Mouse (Mus musculus) hematopoietic stem cell, adult 5-6 weeks (primary cell): ENCODE data around the gene Lin7b. TPM values are rescaled to one million over a fixed set of nuclear protein-coding genes. Genes with fewer than 3 reads are reported as not detected.

ENCODE experiments used
- ATAC-seq, 2 experiments: fragments of 125-278 bp in 1 of 2; replicated peaks in 1 of 2; 2 replicates each; pipeline ENCODE4 v1.8.0; 2016 to 2017; ENCODE audit warnings: inconsistent platforms in 2 of 2, mild to moderate bottlenecking in 2 of 2, moderate number of reproducible peaks in 2 of 2, low read depth in 1 of 2, moderate TSS enrichment in 1 of 2; ENCODE audit not compliant: low FRiP score in 2 of 2, poor library complexity in 2 of 2, severe bottlenecking in 2 of 2, insufficient read depth in 1 of 2, low TSS enrichment in 1 of 2
- total RNA-seq: library from RNA; stranded (forward); fragments of 172-1452, 232-1000 nt; gene quantifications from 2 replicates; pipeline ENCODE4 v1.2.3, GENCODE M21; 2017

The Lin7b gene
- total RNA-seq, 1 experiment from 2014 or later: 3.2 TPM

GRCm38 (mm10) chr7:45335056-45335455 is 35.3 kb downstream of the Lin7b start, which contains the start of gene Hrc:
TSS of gene Hrc (plus strand) at chr7:45335290.
- no peak for ATAC-seq

GRCm38 (mm10) chr7:45334605-45335004 is 35.8 kb downstream of the Lin7b start:
- ATAC-seq: no peak

GRCm38 (mm10) chr7:45333431-45333982 is 36.9 kb downstream of the Lin7b start, which contains the start of gene Trpm4:
TSS of gene Trpm4 (minus strand) at chr7:45333780.
- ATAC-seq: peak; percentile 78 to 81

- peak; percentile 36 to 53 for ATAC-seq
Measured at GRCm38 (mm10) chr7:45332685-45333425, 37.5 kb downstream of the Lin7b start.

GRCm38 (mm10) chr7:45331502-45331901 is 38.9 kb downstream of the Lin7b start:
- no peak for ATAC-seq

- ATAC-seq: no peak
Measured at GRCm38 (mm10) chr7:45328841-45329475, 41.4 kb downstream of the Lin7b start.

- ATAC-seq: no peak
Measured at GRCm38 (mm10) chr7:45325800-45326199, 44.6 kb downstream of the Lin7b start.

GRCm38 (mm10) chr7:45323069-45323468 is 47.3 kb downstream of the Lin7b start:
- ATAC-seq: no peak

GRCm38 (mm10) chr7:45322245-45322644 is 48.1 kb downstream of the Lin7b start:
- ATAC-seq: no peak

Other genes with a start within 250 kb of the Lin7b start
- 1,545 and 1,649 TPM in 2 replicates for gene Rps11, start 246.1 kb downstream of the Lin7b start, total RNA-seq
- 3,499 and 4,043 TPM in 2 replicates for gene Rpl13a, start 241.8 kb downstream of the Lin7b start, total RNA-seq
- gene Gm45713, start 234.4 kb downstream of the Lin7b start, total RNA-seq: 0.35 and 0.56 TPM in 2 replicates
- gene Flt3l, start 234.2 kb downstream of the Lin7b start, total RNA-seq: 15.7 and 18.9 TPM in 2 replicates
- gene Pih1d1, start 216.3 kb downstream of the Lin7b start, total RNA-seq: 38.0 and 60.7 TPM in 2 replicates
- gene Aldh16a1, start 216.0 kb downstream of the Lin7b start, total RNA-seq: 25.0 and 32.6 TPM in 2 replicates
- 1.0 TPM in 1 of 2 replicates, not detected in the other for gene Slc17a7, start 206.6 kb downstream of the Lin7b start, total RNA-seq
- gene Gfy, start 191.0 kb downstream of the Lin7b start, total RNA-seq: not detected in 2 replicates
- not detected in 2 replicates for gene Pth2, start 189.6 kb downstream of the Lin7b start, total RNA-seq
- gene Ccdc155, start 165.7 kb downstream of the Lin7b start, total RNA-seq: 0.60 and 0.75 TPM in 2 replicates
- gene Dkkl1, start 158.4 kb downstream of the Lin7b start, total RNA-seq: 37.0 TPM in 2 replicates
- 5.1 and 9.9 TPM in 2 replicates for gene Tead2, start 154.8 kb downstream of the Lin7b start, total RNA-seq
- 76.4 and 103 TPM in 2 replicates for gene Cd37, start 131.5 kb downstream of the Lin7b start, total RNA-seq
- gene Slc6a16, start 129.5 kb downstream of the Lin7b start, total RNA-seq: not detected in 2 replicates
- 0.19 TPM in 1 of 2 replicates, not detected in the other for gene Slc6a21, start 93.1 kb downstream of the Lin7b start, total RNA-seq
- gene Trpm4, start 36.8 kb downstream of the Lin7b start, total RNA-seq: 3.2 and 10.8 TPM in 2 replicates
- not detected in 2 replicates for gene Hrc, start 35.3 kb downstream of the Lin7b start, total RNA-seq
- gene Ppfia3, start 3.6 kb downstream of the Lin7b start, total RNA-seq: not detected in 2 replicates
- gene Snrnp70, start 25.2 kb upstream of the Lin7b start, total RNA-seq: 498 and 589 TPM in 2 replicates
- not detected in 2 replicates for gene Kcna7, start 35.1 kb upstream of the Lin7b start, total RNA-seq
- gene Ntf5, start 43.1 kb upstream of the Lin7b start, total RNA-seq: 0.79 TPM in 1 of 2 replicates, not detected in the other
- gene Lhb, start 50.2 kb upstream of the Lin7b start, total RNA-seq: not detected in 2 replicates
- gene Gys1, start 64.3 kb upstream of the Lin7b start, total RNA-seq: 8.5 and 11.3 TPM in 2 replicates
- gene Ruvbl2, start 67.5 kb upstream of the Lin7b start, total RNA-seq: 134 and 137 TPM in 2 replicates
- gene Ftl1, start 89.3 kb upstream of the Lin7b start, total RNA-seq: 599 and 753 TPM in 2 replicates
- gene Bax, start 96.3 kb upstream of the Lin7b start, total RNA-seq: 18.0 and 28.0 TPM in 2 replicates
- gene Tulp2, start 111.3 kb upstream of the Lin7b start, total RNA-seq: not detected in 2 replicates
- gene Gm45808, start 116.2 kb upstream of the Lin7b start, total RNA-seq: not detected in 2 replicates
- gene Dhdh, start 118.2 kb upstream of the Lin7b start, total RNA-seq: 16.9 and 21.6 TPM in 2 replicates
- gene Nucb1, start 139.8 kb upstream of the Lin7b start, total RNA-seq: 255 and 378 TPM in 2 replicates
- gene Ppp1r15a, start 155.7 kb upstream of the Lin7b start, total RNA-seq: 267 and 291 TPM in 2 replicates
- 0.31 and 3.1 TPM in 2 replicates for gene Plekha4, start 155.7 kb upstream of the Lin7b start, total RNA-seq
- gene Hsd17b14, start 184.3 kb upstream of the Lin7b start, total RNA-seq: not detected in 2 replicates
- gene Bcat2, start 199.6 kb upstream of the Lin7b start, total RNA-seq: 16.4 and 20.9 TPM in 2 replicates
- gene Fgf21, start 244.9 kb upstream of the Lin7b start, total RNA-seq: not detected in 2 replicates
- gene Fut1, start 246.7 kb upstream of the Lin7b start, total RNA-seq: 0.25 TPM in 1 of 2 replicates, not detected in the other